Mouse (Mus musculus) bone marrow macrophage, adult 2 months (primary cell): ENCODE measurements around the gene Gm11541.

Source experiments
- CTCF ChIP-seq: IDR thresholded peaks from 2 replicates; pipeline ENCODE4 v1.5.1; 2012; ENCODE audit warnings: low read depth, mild to moderate bottlenecking, low read length, moderate library complexity
- POLR2A ChIP-seq: IDR thresholded peaks from 2 replicates; pipeline ENCODE4 v1.6.1; 2012; ENCODE audit warnings: mild to moderate bottlenecking, low read depth, low read length, borderline replicate concordance

DNA sequence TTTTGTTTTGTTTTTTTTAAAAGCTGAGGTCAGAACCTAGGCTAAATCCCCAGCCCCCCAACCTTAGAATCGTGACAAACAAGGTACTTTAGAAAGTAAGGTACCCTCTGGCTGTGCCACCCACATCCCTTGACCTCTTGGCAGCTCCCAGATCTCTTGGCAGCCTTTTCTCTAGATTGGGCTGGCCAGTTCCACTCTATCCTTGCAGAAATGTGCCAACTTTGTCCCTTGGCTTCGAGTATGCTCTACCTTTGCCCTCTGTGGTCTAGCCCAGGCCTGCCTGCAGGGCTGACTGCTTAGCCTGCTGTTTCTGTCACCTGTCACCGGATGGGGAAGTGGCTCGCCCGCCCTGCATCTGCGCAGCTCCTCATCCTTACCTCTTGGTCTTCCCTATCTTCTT is 39.0 kb downstream of the Gm11541 start:
- no peak for TF ChIP-seq CTCF
- no peak for TF ChIP-seq POLR2A
